Mouse (Mus musculus) forebrain, embryonic 16.5 days (tissue): ENCODE measurements at regions not wholly inside any gene's neighbourhood (a gene's known extent, or its start where the extent isn't known, plus 50 kb on each side); places are given as distances from the start of the nearest gene placed in this dataset.

Source experiments
- ATAC-seq: fragments of 200-750 bp; cut with Nextera tagmentation; 2 replicates; pipeline ENCODE4 v1.8.0; 2017; ENCODE audit warnings: mild to moderate bottlenecking, moderate library complexity
- H3K27ac ChIP-seq: fragments of 300-500 bp; sonication (generic); 2 replicates; pipeline ENCODE4 v1.5.1; 2014; ENCODE audit warnings: low read length, control low read depth
- H3K27me3 ChIP-seq: fragments of 300-500 bp; sonication (generic); replicated peaks from 2 replicates; pipeline ENCODE4 v1.6.1; 2014; ENCODE audit warnings: low read length; ENCODE audit not compliant: control insufficient read depth, insufficient read depth
- H3K36me3 ChIP-seq: fragments of 300-500 bp; sonication (generic); 2 replicates; pipeline ENCODE4 v1.6.1; 2014; ENCODE audit not compliant: control insufficient read depth, insufficient read depth
- H3K4me1 ChIP-seq: fragments of 300-500 bp; sonication (generic); replicated peaks from 2 replicates; pipeline ENCODE4 v1.6.1; 2014; ENCODE audit warnings: low read length; ENCODE audit not compliant: control insufficient read depth, insufficient read depth
- H3K4me2 ChIP-seq: fragments of 300-500 bp; sonication (generic); 2 replicates; pipeline ENCODE4 v1.6.1; 2014; ENCODE audit warnings: mild to moderate bottlenecking, low read length, control low read depth
- H3K4me3 ChIP-seq: fragments of 300-500 bp; sonication (generic); replicated peaks from 2 replicates; pipeline ENCODE4 v1.5.1; 2014; ENCODE audit warnings: mild to moderate bottlenecking, low read length, control low read depth
- H3K9ac ChIP-seq: fragments of 300-500 bp; sonication (generic); replicated peaks from 2 replicates; pipeline ENCODE4 v1.6.1; 2014; ENCODE audit warnings: low read depth, low read length, control low read depth
- H3K9me3 ChIP-seq: fragments of 300-500 bp; sonication (generic); 2 replicates; pipeline ENCODE4 v1.6.1; 2016; ENCODE audit warnings: low read length; ENCODE audit not compliant: control insufficient read depth
- WGBS: fragments of 180-500 bp; shearing (Covaris S2); extraction: QIAGEN DNeasy Blood & Tissue Kit; methylation state at CpG from one replicate; pipeline ENCODE4 v1.1.7; 2014; 5-methylcytosine and 5-hydroxymethylcytosine counted together

DNA sequence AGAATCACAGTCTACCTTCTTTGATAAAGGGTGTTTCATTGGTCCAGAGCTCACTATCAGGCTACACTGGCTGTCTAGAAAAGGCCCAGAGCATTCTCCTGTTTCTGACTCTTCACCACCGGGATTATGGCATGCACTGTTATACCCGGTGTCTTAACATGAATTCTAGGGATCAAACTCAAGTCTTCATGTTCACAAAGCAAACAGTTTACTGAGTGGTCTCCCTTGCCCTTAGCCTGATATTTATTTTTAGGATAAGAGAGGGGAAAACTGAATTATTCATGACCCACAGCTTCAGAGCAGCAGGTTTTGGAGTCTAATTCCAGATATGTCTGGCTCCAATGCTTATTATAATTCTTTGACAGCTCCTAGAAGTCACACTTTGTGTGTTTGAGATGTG lies 596.0 kb upstream of the Gm26657 start:
- no peaks in the 10 kb centered on the region; the same call in 1 of the 2 replicates for H3K27me3 ChIP-seq
- no peaks in the 10 kb centered on the region; the same call in 1 of the 2 replicates for H3K4me1 ChIP-seq
- no peaks in the 10 kb centered on the region for H3K36me3 ChIP-seq
- 53% methylated on average over 2 of the region's 2 CpGs for WGBS
- no peak for ATAC-seq
- no peak overlapping the region for H3K27ac ChIP-seq
- H3K9ac ChIP-seq, result no peak overlapping the region
- no peaks in the 10 kb centered on the region for H3K9me3 ChIP-seq
- no peak overlapping the region for H3K4me2 ChIP-seq
- H3K4me3 ChIP-seq, result no peak overlapping the region

DNA sequence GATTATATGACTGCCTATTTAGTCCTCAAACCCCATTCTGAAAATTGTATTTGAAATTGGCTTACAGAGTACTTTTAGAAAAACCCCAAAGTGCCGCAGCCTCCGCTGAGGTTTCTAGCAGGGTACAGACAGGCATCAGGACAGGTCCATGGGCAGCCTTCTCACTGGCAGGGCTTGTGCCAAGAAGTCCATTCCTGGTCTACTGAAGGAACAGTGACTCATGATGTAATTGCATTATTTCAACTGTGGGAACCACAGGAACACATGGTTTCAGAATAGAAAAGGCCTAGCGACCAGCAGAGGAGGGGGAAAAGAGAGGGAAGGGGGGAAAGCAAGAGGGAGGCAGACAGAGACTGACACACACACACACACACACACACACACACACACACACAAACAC lies 603.0 kb upstream of the Gm26657 start:
- WGBS, result 58% methylated on average over 3 of the region's 3 CpGs

DNA sequence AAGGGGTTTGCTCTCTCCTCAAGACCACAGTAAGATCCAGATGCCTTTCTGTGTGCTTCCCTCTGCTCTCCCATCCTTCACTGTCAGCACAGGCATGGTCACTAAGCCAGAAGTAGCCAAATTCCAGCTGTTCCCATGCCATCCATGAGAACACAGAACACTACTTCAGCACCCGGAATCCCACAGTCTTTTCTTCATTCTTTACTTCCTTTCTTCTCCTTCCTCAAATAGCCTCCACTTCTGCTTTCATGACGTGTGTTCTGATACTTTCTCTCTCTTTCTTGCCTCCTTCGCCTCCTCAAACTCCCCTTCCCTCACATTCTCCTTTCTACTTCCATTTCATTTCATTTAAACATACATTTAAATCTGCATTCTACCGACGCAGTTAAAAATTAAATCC lies 602.1 kb upstream of the Klf4 start:
- WGBS, result 92% methylated on average over 5 of the region's 5 CpGs
- no peak overlapping the region for H3K27ac ChIP-seq

More for the DNA sequence above, 603.0 kb upstream of the Gm26657 start:
- no peak overlapping the region for H3K4me2 ChIP-seq
- no peak overlapping the region for H3K27ac ChIP-seq
- H3K9me3 ChIP-seq, result no peaks in the 10 kb centered on the region; the same call in 1 of the 2 replicates
- no peaks in the 10 kb centered on the region for H3K27me3 ChIP-seq
- ATAC-seq, result 0 out of 2 replicates have a peak, but pooled peaks have one; percentile 40
- H3K9ac ChIP-seq, result no peak overlapping the region
- H3K4me1 ChIP-seq, result no peaks in the 10 kb centered on the region
- H3K4me3 ChIP-seq, result no peak overlapping the region
- H3K36me3 ChIP-seq, result no peaks in the 10 kb centered on the region

DNA sequence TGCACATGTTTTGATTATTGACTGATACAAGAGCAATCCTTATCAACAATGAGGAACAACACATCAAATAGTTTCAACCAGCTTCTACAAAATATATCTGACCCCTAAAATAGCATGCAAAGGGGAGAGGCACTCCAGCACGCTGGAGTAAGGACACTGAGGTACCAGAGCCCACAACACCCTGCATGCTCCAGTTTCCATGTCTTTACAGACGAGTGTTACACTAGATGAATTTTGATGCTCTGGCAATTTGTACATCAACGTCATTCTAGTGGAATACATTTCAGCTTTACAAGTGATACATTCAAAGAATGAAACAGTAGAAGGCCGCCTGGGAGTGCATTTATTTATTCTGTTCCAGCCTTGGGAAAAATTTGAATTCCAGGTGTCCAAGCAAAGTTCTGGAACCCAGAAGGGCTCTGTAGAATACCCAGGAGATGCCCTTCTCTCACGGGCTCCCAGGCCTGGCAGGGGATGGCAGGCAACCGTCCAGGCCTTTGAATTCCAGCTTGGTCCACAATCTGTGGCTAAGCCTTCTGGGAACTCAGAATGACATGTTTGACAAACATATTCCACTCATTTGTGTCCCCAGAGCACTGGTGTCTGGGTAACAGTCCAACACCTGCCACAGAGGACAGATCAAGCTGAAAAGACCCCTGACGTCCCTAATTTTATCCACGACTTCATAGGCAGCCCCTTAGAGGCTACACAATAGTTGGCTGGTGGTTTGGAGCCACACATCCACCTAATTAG lies 595.6 kb upstream of the Klf4 start:
- Histone ChIP-seq H3K4me1 (peaks cover 6% of the 10 kb centered on the region), H3K36me3 (no peaks in the 10 kb centered on the region), H3K9me3 (no peaks in the 10 kb centered on the region; the same call in 1 of the 2 replicates), H3K4me2 (no peak overlapping the region), H3K4me3 (no peak overlapping the region), H3K27ac (no peak overlapping the region), H3K27me3 (no peaks in the 10 kb centered on the region), H3K9ac (no peak overlapping the region)
- WGBS, result 14% methylated on average over 8 of the region's 8 CpGs
- ATAC-seq, result peak; percentile 97

More for the DNA sequence above, 602.1 kb upstream of the Klf4 start:
- Histone ChIP-seq H3K4me1 (no peaks in the 10 kb centered on the region), H3K4me3 (no peak overlapping the region), H3K36me3 (no peaks in the 10 kb centered on the region), H3K9ac (no peak overlapping the region), H3K9me3 (no peaks in the 10 kb centered on the region; the same call in 1 of the 2 replicates), H3K4me2 (no peak overlapping the region), H3K27me3 (no peaks in the 10 kb centered on the region)
- no peak for ATAC-seq

DNA sequence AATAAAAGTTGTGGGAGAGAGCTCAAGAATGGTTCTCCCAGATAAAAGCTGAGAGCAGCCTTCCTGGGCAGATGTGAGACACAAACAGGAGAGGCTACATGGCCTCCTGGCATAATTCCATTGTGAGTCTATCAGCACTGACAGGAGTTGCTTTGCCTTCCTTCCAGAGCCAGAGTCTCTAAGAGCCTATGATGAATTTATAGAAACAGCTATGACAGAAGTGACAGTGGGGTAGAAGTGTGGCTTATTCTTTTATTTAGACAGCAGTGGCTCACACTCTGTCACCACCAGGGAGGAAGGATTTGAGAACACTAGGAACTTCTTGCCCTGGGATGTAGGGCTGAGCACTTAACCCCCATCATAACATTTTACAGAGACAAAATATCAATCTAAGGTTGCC lies 592.2 kb upstream of the Klf4 start:
- no peak overlapping the region for H3K27ac ChIP-seq
- H3K9ac ChIP-seq, result no peak overlapping the region
- H3K4me3 ChIP-seq, result no peak overlapping the region
- ATAC-seq, result no peak
- peaks cover 6% of the 10 kb centered on the region for H3K4me1 ChIP-seq
- no peaks in the 10 kb centered on the region for H3K9me3 ChIP-seq
- H3K36me3 ChIP-seq, result no peaks in the 10 kb centered on the region
- H3K4me2 ChIP-seq, result no peak overlapping the region
- no peaks in the 10 kb centered on the region for H3K27me3 ChIP-seq

DNA sequence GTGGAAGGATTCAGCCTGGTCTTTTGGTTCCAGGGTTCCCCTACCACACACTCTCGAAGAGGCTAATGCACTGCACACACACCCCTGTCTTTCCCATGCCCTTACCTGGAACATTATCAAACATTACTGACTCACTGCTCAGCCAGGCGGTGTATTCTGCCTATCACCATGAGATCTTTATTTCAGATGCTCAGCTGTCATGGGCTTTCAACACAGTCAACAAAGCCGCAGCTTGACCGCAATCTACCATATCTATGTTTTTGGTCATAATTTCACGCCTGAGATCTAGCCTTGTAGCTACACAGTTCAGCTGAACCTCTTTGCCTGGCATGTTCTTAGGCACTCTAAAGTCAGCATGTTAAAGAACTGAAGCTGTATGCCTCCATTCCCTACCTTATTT lies 589.9 kb upstream of the Klf4 start:
- WGBS, result 96% methylated on average over 5 of the region's 5 CpGs
- H3K27ac ChIP-seq, result no peak overlapping the region
- ATAC-seq, result no peak
- no peak overlapping the region for H3K4me3 ChIP-seq
- no peaks in the 10 kb centered on the region for H3K4me1 ChIP-seq
- H3K9ac ChIP-seq, result no peak overlapping the region
- no peaks in the 10 kb centered on the region for H3K27me3 ChIP-seq
- no peaks in the 10 kb centered on the region for H3K9me3 ChIP-seq
- H3K4me2 ChIP-seq, result no peak overlapping the region
- H3K36me3 ChIP-seq, result no peaks in the 10 kb centered on the region

DNA sequence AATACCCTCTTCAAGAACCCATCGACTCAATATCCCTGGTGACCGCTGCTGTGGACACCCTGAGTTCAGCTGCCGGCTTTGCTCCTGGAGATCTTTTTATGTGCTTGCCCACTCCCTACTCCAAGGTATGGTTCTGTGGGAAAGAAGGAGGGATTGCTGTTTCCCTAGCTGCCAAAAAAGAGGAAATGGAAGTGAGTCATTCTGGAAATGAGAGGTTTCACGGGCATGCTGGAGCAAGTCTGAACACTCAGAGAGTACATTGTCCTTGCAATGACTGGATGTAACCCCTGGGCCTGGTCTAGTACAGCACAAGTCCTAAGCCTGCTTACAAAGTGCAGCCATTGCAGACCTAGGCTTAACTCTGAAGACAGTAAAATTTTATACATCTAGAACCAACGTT lies 589.4 kb upstream of the Klf4 start:
- no peak overlapping the region for H3K27ac ChIP-seq
- no peak overlapping the region for H3K4me3 ChIP-seq
- H3K9me3 ChIP-seq, result no peaks in the 10 kb centered on the region
- no peak overlapping the region for H3K9ac ChIP-seq
- ATAC-seq, result no peak
- WGBS, result 89% methylated on average over 5 of the region's 5 CpGs
- no peaks in the 10 kb centered on the region for H3K4me1 ChIP-seq
- H3K4me2 ChIP-seq, result no peak overlapping the region
- H3K27me3 ChIP-seq, result no peaks in the 10 kb centered on the region
- no peaks in the 10 kb centered on the region for H3K36me3 ChIP-seq

DNA sequence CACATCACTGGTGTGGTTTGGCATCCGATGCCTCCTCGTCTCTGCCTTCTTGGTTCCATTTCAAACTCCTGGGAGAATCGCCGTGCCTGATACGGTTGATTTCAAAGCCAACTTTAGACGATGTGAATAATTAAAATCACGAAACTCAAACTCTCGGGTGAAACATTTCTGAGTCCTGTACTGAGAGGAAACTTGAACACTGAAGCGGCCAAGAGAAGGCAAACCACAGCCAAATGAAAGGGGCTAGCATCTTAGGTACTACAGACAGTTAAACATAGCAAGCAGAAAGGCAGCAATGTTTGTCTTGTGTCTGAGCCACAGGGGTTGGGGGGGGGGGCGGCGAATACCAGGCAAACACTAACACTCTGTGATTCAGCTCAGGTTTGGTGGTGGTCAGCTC lies 588.1 kb upstream of the Klf4 start:
- WGBS, result 80% methylated on average over 11 of the region's 11 CpGs

DNA sequence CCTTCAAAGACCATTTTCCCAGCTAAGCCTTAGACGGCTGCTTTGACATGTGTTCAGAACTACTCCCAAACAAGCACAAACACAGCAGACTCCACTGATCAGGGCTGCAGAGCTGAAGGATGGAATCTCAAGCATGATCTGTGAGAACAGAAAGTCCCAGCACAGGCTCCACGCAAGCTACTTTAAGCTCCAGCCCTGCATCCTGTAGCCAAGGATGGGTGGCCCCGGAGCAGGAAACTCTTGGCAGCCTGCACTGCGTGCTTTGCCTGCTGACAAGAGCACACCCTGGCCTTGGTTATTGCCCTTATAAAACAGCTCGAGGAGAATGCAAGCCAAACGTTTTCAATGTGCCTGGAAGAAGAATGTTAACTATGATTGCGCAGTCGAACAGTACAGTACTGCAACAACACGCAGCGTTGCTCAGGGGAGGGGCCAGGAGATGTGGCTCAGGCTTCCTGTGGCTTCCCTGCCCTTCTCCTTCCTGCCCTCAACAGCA lies 581.5 kb upstream of the Klf4 start:
- 31% methylated on average over 10 of the region's 10 CpGs for WGBS
- peak; percentile 89 for ATAC-seq
- H3K9me3 ChIP-seq, result no peaks in the 10 kb centered on the region
- H3K9ac ChIP-seq, result 0 out of 2 replicates have a peak overlapping the region, but pooled peaks have one; percentile 17
- no peaks in the 10 kb centered on the region for H3K27me3 ChIP-seq
- H3K36me3 ChIP-seq, result no peaks in the 10 kb centered on the region
- peaks cover 12% of the 10 kb centered on the region for H3K4me1 ChIP-seq
- peak overlapping the region; percentile 34 for H3K4me2 ChIP-seq
- H3K4me3 ChIP-seq, result no peak overlapping the region
- peak overlapping the region; percentile 44 for H3K27ac ChIP-seq

More for the DNA sequence above, 588.1 kb upstream of the Klf4 start:
- H3K4me3 ChIP-seq, result no peak overlapping the region
- H3K9me3 ChIP-seq, result no peaks in the 10 kb centered on the region
- no peaks in the 10 kb centered on the region for H3K36me3 ChIP-seq
- no peak overlapping the region for H3K4me2 ChIP-seq
- no peak for ATAC-seq
- no peak overlapping the region for H3K27ac ChIP-seq
- H3K27me3 ChIP-seq, result no peaks in the 10 kb centered on the region
- H3K9ac ChIP-seq, result no peak overlapping the region
- no peaks in the 10 kb centered on the region for H3K4me1 ChIP-seq
